Comparison of ENCODE assay signal across 11 mouse cellular contexts in genomic region chr12:73038992-73039938, GRCm38 (mm10). TPM values are rescaled to one million over a fixed set of nuclear protein-coding genes. Genes with fewer than 3 reads are reported as not detected.
DNase-seq lines count a peak whose midpoint lies in the region; ATAC-seq lines count a peak whose summit lies in the region.
"Had no signal": no experiment of that assay in that cellular context is flagged by ENCODE, and none has a peak within 500 bp of the region (broad histone marks: within the 10 kb centered on the region; RNA-seq: fewer than 3 reads in every experiment).

No protein-coding gene starts in this region.

- peaks cover 6% of the 10 kb centered on the region; the same call in 1 of the 2 replicates for H3K4me1 ChIP-seq in heart, embryonic 11.5 days (ENCODE audit: control insufficient read depth, insufficient read depth, low read length)
- peaks cover 7% of the 10 kb centered on the region for H3K4me1 ChIP-seq in midbrain, embryonic 11.5 days (ENCODE audit: control insufficient read depth, insufficient read depth, low read length)
- no peaks in the 10 kb centered on the region for H3K4me1 ChIP-seq in midbrain, embryonic 16.5 days (ENCODE audit: control insufficient read depth, insufficient read depth, low read length)
- H3K4me1 ChIP-seq in neural tube, embryonic 13.5 days (replicated peaks) = peaks cover 10% of the 10 kb centered on the region
- H3K4me1 ChIP-seq in intestine, embryonic 15.5 days (replicated peaks) = peaks cover 2% of the 10 kb centered on the region; the same call in 1 of the 2 replicates

- 1% methylated on average over 41 of the region's 41 CpGs for WGBS in heart, embryonic 11.5 days (ENCODE audit: insufficient replicate concordance)
- 2% methylated on average over 41 of the region's 41 CpGs for WGBS in midbrain, embryonic 11.5 days
- WGBS in midbrain, embryonic 16.5 days = under 1% methylated on average over 41 of the region's 41 CpGs
- 2% methylated on average over 41 of the region's 41 CpGs for WGBS in neural tube, embryonic 13.5 days
- WGBS in intestine, embryonic 15.5 days = 1% methylated on average over 41 of the region's 41 CpGs

- no peak overlapping the region for H3K27ac ChIP-seq in heart, embryonic 11.5 days (ENCODE audit: low read depth, low read length)
- H3K27ac ChIP-seq in midbrain, embryonic 11.5 days (ENCODE audit: low read depth, low read length) = no peak overlapping the region
- no peak overlapping the region for H3K27ac ChIP-seq in midbrain, embryonic 16.5 days (ENCODE audit: low read length)
- no peak overlapping the region for H3K27ac ChIP-seq in neural tube, embryonic 13.5 days (replicated peaks)
- no peak overlapping the region for H3K27ac ChIP-seq in intestine, embryonic 15.5 days

- no peaks in the 10 kb centered on the region for H3K36me3 ChIP-seq in heart, embryonic 11.5 days (ENCODE audit: control insufficient read depth, insufficient read depth, low read length)
- no peaks in the 10 kb centered on the region for H3K36me3 ChIP-seq in midbrain, embryonic 11.5 days (ENCODE audit: control insufficient read depth, insufficient read depth, low read length)
- no peaks in the 10 kb centered on the region for H3K36me3 ChIP-seq in midbrain, embryonic 16.5 days (ENCODE audit: control insufficient read depth, insufficient read depth, low read length)
- no peaks in the 10 kb centered on the region for H3K36me3 ChIP-seq in neural tube, embryonic 13.5 days
- no peaks in the 10 kb centered on the region for H3K36me3 ChIP-seq in intestine, embryonic 15.5 days

- DNase-seq in heart, postnatal 4 days = no peak
- DNase-seq in midbrain, embryonic 11.5 days (ENCODE audit: low spot score, missing footprints) = peak; percentile 97
- DNase-seq in gastrocnemius, adult 8-10 months (ENCODE audit: low spot score in 2 of 2) = peak; percentile 39 to 53
- DNase-seq in thymus, postnatal 25 days = no peak
- DNase-seq: thymus, postnatal 36 days had no signal

- peak overlapping the region; percentile 10; the same call in 1 of the 2 replicates for H3K4me2 ChIP-seq in heart, embryonic 11.5 days
- no peak overlapping the region for H3K4me2 ChIP-seq in midbrain, embryonic 11.5 days
- no peak overlapping the region for H3K4me2 ChIP-seq in midbrain, embryonic 16.5 days (ENCODE audit: low read length)
- peak overlapping the region; percentile 28 for H3K4me2 ChIP-seq in neural tube, embryonic 13.5 days
- H3K4me2 ChIP-seq in intestine, embryonic 15.5 days (replicated peaks) = no peak overlapping the region

- H3K4me3 ChIP-seq in heart, embryonic 11.5 days (ENCODE audit: low read depth, low read length) = no peak overlapping the region; the same call in 1 of the 2 replicates
- H3K4me3 ChIP-seq in midbrain, embryonic 11.5 days (ENCODE audit: low read depth, low read length) = no peak overlapping the region
- no peak overlapping the region for H3K4me3 ChIP-seq in midbrain, embryonic 16.5 days (ENCODE audit: low read depth, low read length)
- peak overlapping the region; percentile 10; the same call in 1 of the 2 replicates for H3K4me3 ChIP-seq in neural tube, embryonic 13.5 days
- H3K4me3 ChIP-seq in intestine, embryonic 15.5 days (replicated peaks) = no peak overlapping the region
- H3K4me3 ChIP-seq: erythroblast, embryonic 14.5 days had no signal

- no peak for ATAC-seq in heart, embryonic 11.5 days (replicated peaks; ENCODE audit: insufficient number of reproducible peaks, low FRiP score, low TSS enrichment)
- ATAC-seq in midbrain, embryonic 11.5 days (ENCODE audit: low FRiP score) = peak; percentile 25; the same call in 1 of the 2 replicates
- no peak for ATAC-seq in midbrain, embryonic 16.5 days
- ATAC-seq in neural tube, embryonic 13.5 days (ENCODE audit: low read depth) = no peak
- no peak for ATAC-seq in intestine, embryonic 15.5 days
- ATAC-seq: intestine, postnatal 0 days had no signal

- H3K27me3 ChIP-seq in heart, embryonic 11.5 days (ENCODE audit: control insufficient read depth, insufficient read depth, low read length) = peaks cover 83% of the 10 kb centered on the region
- peaks cover 90% of the 10 kb centered on the region for H3K27me3 ChIP-seq in midbrain, embryonic 11.5 days (ENCODE audit: control insufficient read depth, insufficient read depth, low read length)
- H3K27me3 ChIP-seq in midbrain, embryonic 16.5 days (ENCODE audit: control insufficient read depth, insufficient read depth, low read depth, low read length) = peaks cover 62% of the 10 kb centered on the region
- H3K27me3 ChIP-seq in neural tube, embryonic 13.5 days = peaks cover 95% of the 10 kb centered on the region
- H3K27me3 ChIP-seq in intestine, embryonic 15.5 days (replicated peaks) = peaks cover 78% of the 10 kb centered on the region

- H3K9ac ChIP-seq in heart, embryonic 11.5 days (ENCODE audit: low read depth, low read length) = no peak overlapping the region
- no peak overlapping the region for H3K9ac ChIP-seq in midbrain, embryonic 11.5 days (ENCODE audit: low read length)
- H3K9ac ChIP-seq in midbrain, embryonic 16.5 days (ENCODE audit: low read depth, low read length) = no peak overlapping the region
- H3K9ac ChIP-seq in neural tube, embryonic 13.5 days = 0 out of 2 replicates have a peak overlapping the region, but pooled peaks have one; percentile 17
- no peak overlapping the region for H3K9ac ChIP-seq in intestine, embryonic 15.5 days

- H3K9me3 ChIP-seq in heart, embryonic 11.5 days (replicated peaks; ENCODE audit: control insufficient read depth, low read length) = no peaks in the 10 kb centered on the region
- H3K9me3 ChIP-seq in midbrain, embryonic 11.5 days (ENCODE audit: control insufficient read depth, low read length) = no peaks in the 10 kb centered on the region
- H3K9me3 ChIP-seq in midbrain, embryonic 16.5 days (replicated peaks; ENCODE audit: control insufficient read depth, low read length, poor library complexity, severe bottlenecking) = no peaks in the 10 kb centered on the region
- no peaks in the 10 kb centered on the region for H3K9me3 ChIP-seq in neural tube, embryonic 13.5 days
- no peaks in the 10 kb centered on the region for H3K9me3 ChIP-seq in intestine, embryonic 15.5 days

RNA-seq across cellular contexts. Expression of gene Six1, which starts 14.4 kb away (rescaled TPM):
- 1.3 and 2.3 TPM in 2 replicates for polyA plus RNA-seq in heart, embryonic 11.5 days (2014; fragmentation: Nextera tagmentation; extraction: Ambion mirVana)
- under 1 TPM; 0.19 to 0.54 TPM for total RNA-seq in heart, postnatal 4 days (2021)
- polyA plus RNA-seq in midbrain, embryonic 11.5 days (2014; fragmentation: Nextera tagmentation; extraction: Ambion mirVana) = 10.4 and 12.1 TPM in 2 replicates
- polyA plus RNA-seq in midbrain, embryonic 16.5 days (2015; fragmentation: Nextera tagmentation; extraction: Ambion mirVana) = 0.41 and 0.62 TPM in 2 replicates
- total RNA-seq in gastrocnemius, adult 8-10 months (2022) = 10 to 100 TPM; 59.5 to 67.4 (median 60.9) TPM
- 8.8 and 13.9 TPM in 2 replicates for polyA plus RNA-seq in neural tube, embryonic 13.5 days (2015; fragmentation: Nextera tagmentation; extraction: Ambion mirVana)
- 0.19 and 0.40 TPM in 2 replicates for polyA plus RNA-seq in intestine, embryonic 15.5 days (2015; fragmentation: Nextera tagmentation; extraction: Ambion mirVana)
- polyA plus RNA-seq: erythroblast, embryonic 14.5 days; intestine, postnatal 0 days had no signal

Comparison
In these comparisons a context has a peak if more than half of its experiments do, and no peak if none do; other contexts are left out.
1. H3K4me2 ChIP-seq: peak in heart, embryonic 11.5 days (single experiment) and neural tube, embryonic 13.5 days (single experiment); none in midbrain, embryonic 11.5 days (single experiment), midbrain, embryonic 16.5 days (single experiment) and intestine, embryonic 15.5 days (single experiment).
2. DNase-seq: peak in midbrain, embryonic 11.5 days (single experiment) and gastrocnemius, adult 8-10 months (2 of 2); none in heart, postnatal 4 days (single experiment) and thymus, postnatal 25 days (single experiment).